Mouse (Mus musculus) liver, adult 2 months (tissue): Measurements from ENCODE around the gene Ldlrad3.

Experiments used
- CTCF ChIP-seq: fragments of 200-500 bp; IDR thresholded peaks from 2 replicates; pipeline ENCODE4 v1.5.1; 2011; ENCODE audit warnings: low read depth, low read length, control low read depth
- POLR2A ChIP-seq: fragments of 200-500 bp; IDR thresholded peaks from 2 replicates; pipeline ENCODE4 v1.6.1; 2011; ENCODE audit warnings: low read length, control low read depth; ENCODE audit not compliant: insufficient read depth; ENCODE audit errors: extremely low read depth

DNA sequence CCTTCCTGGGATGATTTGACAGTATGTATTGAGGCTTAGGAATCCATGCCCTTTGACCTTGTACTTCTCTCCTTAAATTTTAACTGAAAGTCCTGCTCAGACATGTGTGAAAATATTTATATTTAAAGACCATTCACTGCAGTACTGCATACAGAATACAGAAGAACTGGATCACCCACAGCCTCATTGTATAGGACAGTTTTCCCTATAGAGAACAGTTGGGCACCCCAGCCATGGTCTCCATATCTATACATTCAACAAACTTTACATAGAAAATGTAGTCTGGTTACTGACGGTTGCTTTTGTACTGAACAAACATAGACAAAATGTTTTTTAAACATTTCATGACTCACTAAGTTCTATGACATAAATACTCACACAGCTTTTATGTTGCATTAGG lies 30.6 kb upstream of the Ldlrad3 start:
- no peak for TF ChIP-seq CTCF
- TF ChIP-seq POLR2A = no peak
